17 mouse cellular contexts compared by ENCODE assay signal in the genomic region with DNA sequence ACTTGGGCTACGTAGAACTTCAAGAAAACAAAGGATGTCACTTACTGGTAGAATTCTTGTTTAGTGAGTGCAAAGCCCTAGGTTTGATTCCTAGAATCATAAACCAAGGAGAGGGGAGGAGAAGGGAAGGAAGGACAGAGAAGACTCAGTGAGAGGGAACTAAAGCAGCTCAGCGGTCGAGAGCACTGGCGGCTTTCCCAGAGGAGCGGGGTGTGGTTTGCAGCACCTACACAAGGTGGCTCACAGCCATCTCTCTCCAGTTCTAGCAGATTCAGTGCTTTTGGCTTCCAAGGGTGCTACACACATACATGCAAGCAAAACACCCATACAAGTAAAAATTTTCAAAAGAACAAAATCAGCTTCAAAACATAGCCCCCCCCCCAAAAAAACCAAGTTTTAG.
DNase-seq lines count a peak whose midpoint lies in the region; ATAC-seq and TF ChIP-seq lines count a peak whose summit lies in the region.
"Had no signal": no experiment of that assay in that cellular context is flagged by ENCODE, and none has a peak within 500 bp of the region (broad histone marks: within the 10 kb centered on the region; RNA-seq: fewer than 3 reads in every experiment).

No protein-coding gene starts in this region.

- no peaks in the 10 kb centered on the region for H3K27me3 ChIP-seq in hindbrain, embryonic 16.5 days (replicated peaks; ENCODE audit: control insufficient read depth, insufficient read depth, low read length)
- H3K27me3 ChIP-seq: embryonic facial prominence, embryonic 12.5 days; heart, embryonic 12.5 days; limb, embryonic 15.5 days; lung, embryonic 15.5 days had no signal

- H3K27ac ChIP-seq in hindbrain, embryonic 16.5 days (ENCODE audit: low read depth, low read length), result no peak overlapping the region
- H3K27ac ChIP-seq: embryonic facial prominence, embryonic 12.5 days; limb, embryonic 15.5 days; lung, embryonic 15.5 days had no signal

- intact Hi-C loops in left cerebral cortex, postnatal 10 days (cut with DNase I), result no loop called here

- peaks cover 9% of the 10 kb centered on the region for H3K36me3 ChIP-seq in hindbrain, embryonic 16.5 days (ENCODE audit: control insufficient read depth, insufficient read depth, low read length)

- peaks cover 3% of the 10 kb centered on the region; the same call in 1 of the 2 replicates for H3K4me1 ChIP-seq in hindbrain, embryonic 16.5 days (ENCODE audit: control insufficient read depth, insufficient read depth, low read depth, low read length)
- H3K4me1 ChIP-seq: embryonic facial prominence, embryonic 12.5 days; heart, embryonic 12.5 days; lung, embryonic 15.5 days had no signal

- no peak overlapping the region for H3K4me2 ChIP-seq in hindbrain, embryonic 16.5 days (ENCODE audit: low read length)
- H3K4me2 ChIP-seq: embryonic facial prominence, embryonic 12.5 days; heart, embryonic 12.5 days; limb, embryonic 15.5 days; lung, embryonic 15.5 days had no signal

- H3K4me3 ChIP-seq in hindbrain, embryonic 16.5 days (ENCODE audit: low read length), result no peak overlapping the region
- H3K4me3 ChIP-seq: embryonic facial prominence, embryonic 12.5 days; heart, embryonic 12.5 days; limb, embryonic 15.5 days; lung, embryonic 15.5 days had no signal

- DNase-seq in frontal cortex, postnatal 14 days (ENCODE audit: low spot score in 2 of 2), result no peak
- peak; percentile 63 to 70 for DNase-seq in left cerebral cortex, adult 18-20 months (ENCODE audit: low spot score in 2 of 2)
- DNase-seq in left cerebral cortex, postnatal 10 days (ENCODE audit: extremely low spot score in 1 of 2, low spot score in 2 of 2), result no peak
- peak; percentile 31 for DNase-seq in brain, embryonic 14.5 days (ENCODE audit: low read depth)
- peak; percentile 89 for DNase-seq in telencephalon, adult 2 months (ENCODE audit: low read depth, low spot score)
- DNase-seq: cerebellum, adult 9-11 months; gastrocnemius, postnatal 10 days; heart, postnatal 4 days had no signal

- no peak overlapping the region for H3K9ac ChIP-seq in hindbrain, embryonic 16.5 days (ENCODE audit: low read depth, low read length)
- H3K9ac ChIP-seq: embryonic facial prominence, embryonic 12.5 days; heart, embryonic 12.5 days; limb, embryonic 15.5 days; lung, embryonic 15.5 days had no signal

- no peak for TF ChIP-seq CTCF in brain, embryonic 14.5 days (IDR thresholded peaks at IDR 0.05; ENCODE audit: borderline replicate concordance, extremely low read depth, insufficient read depth, insufficient read length)

- 85% methylated on average over 5 of the region's 5 CpGs for WGBS in hindbrain, embryonic 16.5 days

- TF ChIP-seq POLR2A in brain, embryonic 14.5 days (IDR thresholded peaks at IDR 0.05; ENCODE audit: borderline replicate concordance, extremely low read depth, insufficient read depth, insufficient read length, poor library complexity, severe bottlenecking), result no peak

- ATAC-seq in frontal cortex, adult (ENCODE audit: low TSS enrichment), result peak; percentile 99
- no peak for ATAC-seq in hindbrain, embryonic 16.5 days
- ATAC-seq: activated CD4-positive, CD25-positive, alpha-beta regulatory T cell, adult 4 months; midbrain, embryonic 16.5 days had no signal

- H3K9me3 ChIP-seq in hindbrain, embryonic 16.5 days (ENCODE audit: control insufficient read depth, low read length), result no peaks in the 10 kb centered on the region
- H3K9me3 ChIP-seq: embryonic facial prominence, embryonic 12.5 days; G1E; heart, embryonic 12.5 days; limb, embryonic 15.5 days; lung, embryonic 15.5 days had no signal

Comparison
In these comparisons a context has a peak if more than half of its experiments do, and no peak if none do; other contexts are left out.
1. DNase-seq: peak in left cerebral cortex, adult 18-20 months (2 of 2), brain, embryonic 14.5 days (single experiment) and telencephalon, adult 2 months (single experiment); none in frontal cortex, postnatal 14 days (0 of 2) and left cerebral cortex, postnatal 10 days (0 of 2).